Mouse (Mus musculus) neural tube, embryonic 14.5 days (tissue): ENCODE measurements around the gene Ciao1. TPM values are rescaled to one million over a fixed set of nuclear protein-coding genes. Genes with fewer than 3 reads are reported as not detected.

ENCODE experiments used
- ATAC-seq: fragments of 200-750 bp; cut with Nextera tagmentation; 2 replicates; pipeline ENCODE4 v1.8.0; 2017; ENCODE audit warnings: low read depth, mild to moderate bottlenecking, moderate TSS enrichment, moderate library complexity
- H3K27ac ChIP-seq: fragments of 300-500 bp; sonication (generic); 2 replicates; pipeline ENCODE4 v1.5.1; 2014; ENCODE audit warnings: low read depth, mild to moderate bottlenecking, control low read depth, low read length, moderate library complexity, mixed read lengths
- H3K27me3 ChIP-seq: fragments of 300-500 bp; sonication (generic); 2 replicates; pipeline ENCODE4 v1.6.1; 2014; ENCODE audit warnings: low read length; ENCODE audit not compliant: control insufficient read depth, insufficient read depth
- H3K36me3 ChIP-seq: fragments of 300-500 bp; sonication (generic); 2 replicates; pipeline ENCODE4 v1.6.1; 2014; ENCODE audit warnings: low read length, mixed read lengths; ENCODE audit not compliant: control insufficient read depth, insufficient read depth
- H3K4me1 ChIP-seq: fragments of 300-500 bp; sonication (generic); 2 replicates; pipeline ENCODE4 v1.6.1; 2014; ENCODE audit warnings: low read length; ENCODE audit not compliant: control insufficient read depth, insufficient read depth
- H3K4me2 ChIP-seq: fragments of 300-500 bp; sonication (generic); 2 replicates; pipeline ENCODE4 v1.6.1; 2014; ENCODE audit warnings: mild to moderate bottlenecking, low read depth, low read length, control low read depth
- H3K4me3 ChIP-seq: fragments of 300-500 bp; sonication (generic); 2 replicates; pipeline ENCODE4 v1.5.1; 2014; ENCODE audit warnings: low read depth, low read length, control low read depth, mixed read lengths
- H3K9ac ChIP-seq: fragments of 300-500 bp; sonication (generic); replicated peaks from 2 replicates; pipeline ENCODE4 v1.6.1; 2014; ENCODE audit warnings: low read depth, mild to moderate bottlenecking, control low read depth, low read length, mixed read lengths
- H3K9me3 ChIP-seq: fragments of 300-500 bp; sonication (generic); 2 replicates; pipeline ENCODE4 v1.6.1; 2016; ENCODE audit warnings: low read length; ENCODE audit not compliant: control insufficient read depth
- WGBS: fragments of 180-500 bp; shearing (Covaris S2); extraction: QIAGEN DNeasy Blood & Tissue Kit; methylation state at CpG from one replicate; pipeline ENCODE4 v1.1.7; 2014; 5-methylcytosine and 5-hydroxymethylcytosine counted together
- polyA plus RNA-seq: library from polyadenylated mRNA; unstranded; fragments of >200 nt; fragmentation: Nextera tagmentation; extraction: Ambion mirVana; gene quantifications from 2 replicates; pipeline ENCODE4 v1.2.1, GENCODE M21; 2014

Gene Ciao1
- polyA plus RNA-seq, 1 experiment from 2014 or later: 59.9 TPM

GRCm38 (mm10) chr2:127252787-127253186 is 5.2 kb upstream of the Ciao1 start:
- no peak for ATAC-seq
- H3K4me3 ChIP-seq: no peak overlapping the region
- H3K9me3 ChIP-seq: no peaks in the 10 kb centered on the region
- 84% methylated on average over 5 of the region's 5 CpGs for WGBS
- H3K27me3 ChIP-seq: no peaks in the 10 kb centered on the region
- H3K4me2 ChIP-seq: no peak overlapping the region
- peaks cover 13% of the 10 kb centered on the region for H3K36me3 ChIP-seq
- H3K27ac ChIP-seq: no peak overlapping the region
- H3K9ac ChIP-seq: no peak overlapping the region
- H3K4me1 ChIP-seq: peaks cover 13% of the 10 kb centered on the region

DNA sequence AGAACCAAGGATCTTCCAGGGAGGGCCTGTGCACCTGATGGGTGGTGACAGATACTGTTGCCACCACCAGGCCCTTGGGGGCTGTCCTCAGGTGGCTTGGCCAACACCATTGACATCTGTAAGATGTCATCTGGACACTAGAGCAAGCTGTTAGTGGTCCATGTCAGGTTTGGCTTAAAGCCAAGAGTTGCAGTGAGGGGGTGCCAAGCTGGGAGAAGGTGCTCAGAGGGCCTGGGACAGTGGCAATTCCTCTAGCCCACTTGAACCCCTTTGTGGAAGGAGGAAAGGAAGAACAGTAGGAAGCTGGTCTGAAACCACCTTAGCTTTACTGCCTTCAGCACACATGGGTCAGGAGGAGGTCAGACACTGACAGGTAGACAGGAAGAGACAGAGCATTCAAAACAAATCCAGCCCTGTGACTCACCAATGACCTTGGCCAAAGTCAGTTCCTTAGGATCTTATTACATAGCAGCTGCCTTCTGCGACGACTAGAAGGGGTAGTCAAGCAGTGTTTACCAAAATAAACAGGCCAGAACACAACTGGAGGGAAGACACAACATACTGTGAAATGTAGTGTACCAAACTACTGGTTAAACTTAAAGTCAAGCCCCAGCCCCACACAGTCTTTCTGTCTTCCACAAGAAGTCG is 4.4 kb upstream of the Ciao1 start:
- 0 out of 2 replicates have a peak overlapping the region, but pooled peaks have one; percentile 11 for H3K9ac ChIP-seq
- no peak for ATAC-seq
- H3K4me1 ChIP-seq: peaks cover 14% of the 10 kb centered on the region
- WGBS: 81% methylated on average over 3 of the region's 3 CpGs
- H3K4me3 ChIP-seq: no peak overlapping the region
- no peak overlapping the region for H3K4me2 ChIP-seq
- H3K36me3 ChIP-seq: peaks cover 7% of the 10 kb centered on the region; the same call in 1 of the 2 replicates
- no peaks in the 10 kb centered on the region for H3K9me3 ChIP-seq
- H3K27ac ChIP-seq: no peak overlapping the region
- H3K27me3 ChIP-seq: no peaks in the 10 kb centered on the region

- no peak overlapping the region for H3K4me3 ChIP-seq
- WGBS: 88% methylated on average over 3 of the region's 3 CpGs
Measured at GRCm38 (mm10) chr2:127251457-127251856, 3.8 kb upstream of the Ciao1 start.

DNA sequence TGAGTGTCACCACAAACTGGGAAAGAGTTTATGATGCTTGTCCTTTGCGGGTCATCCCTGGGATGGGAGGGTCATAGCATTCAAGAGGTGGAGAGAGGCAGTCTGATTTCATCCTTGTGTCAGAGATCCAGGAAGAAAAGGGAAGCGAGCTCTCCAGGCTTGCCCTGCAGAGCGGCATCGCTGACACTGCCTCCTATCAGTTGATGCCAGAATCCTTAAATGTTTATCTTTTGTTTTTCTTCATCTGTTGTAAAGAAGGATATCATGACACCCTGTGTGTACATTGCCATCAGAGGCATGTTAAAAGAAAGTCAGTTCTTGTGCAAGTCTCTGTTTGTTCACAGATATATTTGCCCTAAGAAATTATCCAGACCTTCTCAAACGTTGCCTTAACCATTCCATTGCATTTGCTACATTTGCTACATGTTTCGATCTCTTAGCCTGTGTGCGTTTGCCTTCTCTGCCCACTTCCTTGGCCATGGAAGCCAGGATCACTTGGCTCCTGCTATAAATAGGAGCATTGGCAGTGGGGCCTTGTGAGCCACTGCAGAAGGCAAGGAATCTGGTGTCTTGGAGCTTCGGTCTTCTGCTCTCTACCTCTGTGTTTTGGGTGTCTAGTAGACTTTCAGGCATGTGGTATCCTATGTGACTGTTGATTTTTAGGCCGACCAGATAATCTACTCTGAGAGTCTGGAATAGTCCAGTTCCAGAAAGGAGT is 2.8 kb upstream of the Ciao1 start:
- Histone ChIP-seq H3K4me1 (peaks cover 20% of the 10 kb centered on the region), H3K27ac (no peak overlapping the region), H3K9me3 (no peaks in the 10 kb centered on the region), H3K27me3 (no peaks in the 10 kb centered on the region), H3K9ac (no peak overlapping the region), H3K4me2 (no peak overlapping the region), H3K4me3 (no peak overlapping the region), H3K36me3 (peaks cover 3% of the 10 kb centered on the region; the same call in 1 of the 2 replicates)
- WGBS: 91% methylated on average over 9 of the region's 9 CpGs
- no peak for ATAC-seq

More at GRCm38 (mm10) chr2:127251457-127251856, 3.8 kb upstream of the Ciao1 start:
- Histone ChIP-seq H3K9me3 (no peaks in the 10 kb centered on the region), H3K9ac (no peak overlapping the region), H3K4me2 (no peak overlapping the region), H3K27ac (no peak overlapping the region), H3K27me3 (no peaks in the 10 kb centered on the region), H3K4me1 (peaks cover 19% of the 10 kb centered on the region), H3K36me3 (0 out of 2 replicates have a peak, but pooled peaks cover 4% of the 10 kb centered on the region)
- no peak for ATAC-seq

DNA sequence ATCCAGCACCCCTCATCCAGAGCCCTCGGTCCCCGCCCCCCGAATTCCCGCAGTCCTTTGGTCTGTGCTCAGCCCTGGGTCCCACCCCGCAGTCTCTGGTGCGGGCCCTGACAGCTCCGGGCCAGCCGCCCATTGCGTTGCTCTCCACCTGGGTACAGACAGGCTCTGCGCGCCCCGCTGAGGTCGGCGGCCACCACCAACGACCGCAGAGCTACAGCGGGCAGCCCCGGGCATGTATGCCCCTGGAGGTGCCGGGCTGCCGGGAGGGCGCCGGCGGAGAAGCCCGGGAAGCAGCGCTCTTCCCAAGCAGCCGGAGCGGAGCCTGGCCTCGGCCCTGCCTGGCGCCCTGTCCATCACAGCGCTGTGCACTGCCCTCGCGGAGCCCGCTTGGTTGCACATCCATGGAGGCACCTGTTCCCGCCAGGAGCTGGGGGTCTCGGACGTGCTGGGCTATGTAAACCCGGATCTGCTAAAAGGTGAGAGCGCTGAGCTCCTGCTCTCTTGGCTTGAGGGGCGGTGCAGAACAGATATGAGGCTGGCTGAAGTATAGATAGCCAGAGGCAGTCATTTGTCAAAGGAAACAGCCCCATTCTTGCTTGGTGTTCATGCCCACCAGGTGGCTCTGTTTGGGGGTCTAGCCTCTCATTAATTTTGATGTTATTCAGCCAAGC is 853 bp upstream of the Ciao1 start:
- 1% methylated on average over 39 of the region's 39 CpGs for WGBS
- no peaks in the 10 kb centered on the region for H3K9me3 ChIP-seq
- H3K4me1 ChIP-seq: peaks cover 20% of the 10 kb centered on the region

GRCm38 (mm10) chr2:127240065-127240464 is 7.6 kb downstream of the Ciao1 start:
- H3K27ac ChIP-seq: no peak overlapping the region
- no peak overlapping the region for H3K9ac ChIP-seq
- no peak overlapping the region for H3K4me3 ChIP-seq
- no peaks in the 10 kb centered on the region for H3K9me3 ChIP-seq
- H3K4me2 ChIP-seq: no peak overlapping the region
- H3K36me3 ChIP-seq: peaks cover 73% of the 10 kb centered on the region
- H3K27me3 ChIP-seq: no peaks in the 10 kb centered on the region
- no peak for ATAC-seq
- WGBS: 98% methylated on average over 2 of the region's 2 CpGs
- no peaks in the 10 kb centered on the region for H3K4me1 ChIP-seq

More for the DNA sequence above, 853 bp upstream of the Ciao1 start:
- H3K27me3 ChIP-seq: no peaks in the 10 kb centered on the region
- ATAC-seq: peak; percentile 13; the same call in 1 of the 2 replicates
- peak overlapping the region; percentile 87 for H3K9ac ChIP-seq
- H3K27ac ChIP-seq: peak overlapping the region; percentile 78
- H3K36me3 ChIP-seq: peaks cover 10% of the 10 kb centered on the region
- H3K4me3 ChIP-seq: peak overlapping the region; percentile 81
- H3K4me2 ChIP-seq: peak overlapping the region; percentile 86

- Histone ChIP-seq H3K27ac (no peak overlapping the region), H3K36me3 (peaks cover 83% of the 10 kb centered on the region), H3K4me1 (no peaks in the 10 kb centered on the region), H3K4me2 (no peak overlapping the region), H3K4me3 (no peak overlapping the region), H3K9ac (no peak overlapping the region), H3K9me3 (no peaks in the 10 kb centered on the region), H3K27me3 (no peaks in the 10 kb centered on the region)
- 99% methylated on average over 11 of the region's 11 CpGs for WGBS
- no peak for ATAC-seq
Measured at GRCm38 (mm10) chr2:127237897-127238610, 9.6 kb downstream of the Ciao1 start.

DNA sequence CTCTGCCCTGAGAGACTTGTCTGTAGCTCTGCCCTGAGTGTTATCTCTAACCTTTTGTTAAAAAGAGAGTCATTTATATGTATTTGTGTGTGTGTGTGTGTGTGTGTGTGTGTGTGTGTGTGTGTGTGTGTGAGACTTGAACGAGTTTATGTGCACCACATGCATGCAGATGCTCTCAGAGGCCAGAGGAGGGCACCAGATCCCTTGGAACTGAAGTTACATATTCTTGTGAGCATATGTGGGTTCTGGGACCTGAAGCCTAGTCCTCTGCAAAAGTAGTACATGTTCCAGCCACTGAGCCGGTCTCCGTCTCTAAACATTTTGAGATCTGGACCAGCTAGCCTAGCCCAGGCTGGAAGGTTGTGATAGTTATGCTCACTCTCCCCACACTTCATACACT is 22.4 kb downstream of the Ciao1 start:
- H3K4me2 ChIP-seq: no peak overlapping the region
- ATAC-seq: no peak
- H3K27ac ChIP-seq: no peak overlapping the region
- 98% methylated on average over 3 of the region's 3 CpGs for WGBS
- no peak overlapping the region for H3K4me3 ChIP-seq
- no peaks in the 10 kb centered on the region for H3K27me3 ChIP-seq
- no peaks in the 10 kb centered on the region for H3K9me3 ChIP-seq
- H3K9ac ChIP-seq: no peak overlapping the region
- no peaks in the 10 kb centered on the region for H3K4me1 ChIP-seq
- H3K36me3 ChIP-seq: peaks cover 82% of the 10 kb centered on the region
